Mouse (Mus musculus) kidney, adult 8-10 months (tissue): ENCODE data around the gene Chtop.

Source experiments
- DNase-seq, 2 experiments: peaks; one replicate each; pipeline ENCODE4 v3.0.0; 2022

The Chtop gene

DNA sequence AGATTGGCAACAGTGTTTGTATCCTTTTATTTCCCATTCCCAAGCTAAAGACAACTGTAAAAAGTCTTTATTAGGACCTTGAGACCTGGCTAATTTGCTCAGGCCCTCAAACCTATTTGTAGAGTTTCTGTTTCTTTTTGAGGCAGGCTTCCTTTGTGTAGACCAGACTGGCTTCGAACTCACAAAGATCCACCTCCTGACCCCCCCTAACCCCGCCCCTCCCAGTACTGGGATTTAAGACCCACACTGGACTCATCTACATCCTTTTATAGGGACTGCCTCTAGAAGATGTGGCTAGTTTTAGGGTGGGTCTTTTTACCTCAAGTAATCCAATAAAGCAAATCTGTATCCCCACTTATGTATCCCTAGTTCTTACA, 437 bp upstream of the Chtop start:
- no peak for DNase-seq

DNA sequence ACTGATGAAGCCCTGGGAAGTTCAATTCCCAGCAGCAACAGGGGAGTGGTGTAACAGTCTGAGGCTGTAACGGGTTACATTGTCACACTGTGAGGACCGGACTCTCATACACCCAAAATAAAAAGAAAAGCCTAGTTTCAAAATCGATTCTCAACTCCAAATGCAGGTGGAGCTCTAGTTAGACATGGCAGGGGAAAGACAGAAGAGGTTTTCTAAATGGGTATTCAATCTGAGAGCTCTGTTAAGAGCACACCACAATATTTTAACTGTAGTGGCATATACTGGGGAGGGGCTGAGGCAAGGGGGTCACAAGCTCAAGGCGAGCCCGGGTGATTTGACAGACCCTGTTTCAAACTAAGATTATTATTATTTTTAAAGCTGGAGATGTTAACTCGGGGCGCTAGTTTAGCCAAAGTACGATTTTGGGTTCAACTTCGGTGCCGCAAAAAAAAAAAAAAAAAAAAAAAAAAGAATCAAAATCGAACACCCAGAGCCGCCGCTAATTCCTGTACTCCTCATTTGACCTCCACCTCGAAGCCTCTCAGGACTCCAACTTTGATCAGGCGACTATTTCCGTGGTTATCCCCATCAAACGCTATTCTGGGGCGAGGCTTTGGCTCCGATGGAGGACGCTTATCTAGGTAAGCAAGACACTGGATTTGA, 880 bp downstream of the Chtop start:
- DNase-seq = no peak

DNA sequence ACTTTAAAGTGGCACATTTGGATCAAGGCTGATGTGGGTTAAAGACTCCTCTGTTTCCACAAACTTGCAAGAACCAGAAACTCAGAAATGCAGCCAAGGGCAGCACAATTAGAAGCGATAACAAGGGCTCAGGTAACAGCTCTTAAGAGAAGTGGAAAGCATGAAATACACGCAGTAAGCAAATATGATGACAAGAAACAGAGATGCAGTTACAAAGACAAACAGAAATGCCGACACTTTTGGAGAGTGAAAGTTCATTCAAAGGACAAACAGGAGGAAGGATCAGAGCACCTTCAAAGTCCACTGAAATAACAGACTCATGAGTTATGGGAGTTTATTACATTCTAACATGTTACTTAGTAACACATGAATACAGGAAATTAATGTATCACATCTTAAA, 2.9 kb downstream of the Chtop start:
- no peak for DNase-seq

DNA sequence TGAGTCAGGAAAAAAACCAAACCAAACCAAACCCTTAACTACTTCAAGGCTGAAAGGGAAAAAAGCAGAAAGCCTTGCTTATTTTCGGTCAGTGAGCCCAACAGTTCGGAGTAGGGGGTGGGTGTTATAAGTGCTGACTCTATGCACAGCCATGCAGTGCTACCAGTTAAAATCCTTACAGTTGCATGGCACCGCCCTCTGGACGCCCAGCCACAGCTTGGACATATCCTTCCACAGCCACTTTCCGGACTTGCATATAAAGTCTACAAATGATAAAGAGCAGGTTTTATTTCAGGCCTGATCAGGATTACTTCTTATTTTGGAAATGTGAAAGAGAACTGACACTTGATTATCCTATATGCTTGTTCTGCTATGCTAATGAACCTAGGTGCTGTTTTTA, 4.1 kb downstream of the Chtop start:
- no peak for DNase-seq

DNA sequence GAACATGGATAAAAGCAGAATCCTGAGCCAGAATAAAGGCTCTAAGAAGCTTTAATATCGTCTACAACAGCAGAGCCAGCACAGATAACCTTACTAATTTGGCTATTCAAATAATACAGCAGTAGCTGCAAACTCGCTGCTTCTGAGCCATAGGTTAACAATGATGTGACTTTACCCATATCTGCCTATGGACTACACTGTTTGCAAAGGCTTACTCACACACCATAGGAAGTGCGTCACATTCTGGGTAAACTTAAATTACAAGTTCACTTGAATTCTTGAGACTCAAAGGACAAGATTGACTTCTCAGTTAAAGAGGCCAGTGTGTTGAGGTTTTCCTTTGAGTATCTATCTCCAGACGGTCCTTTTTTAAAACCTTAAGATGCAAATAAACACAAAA, 5.9 kb downstream of the Chtop start:
- no peak for DNase-seq

DNA sequence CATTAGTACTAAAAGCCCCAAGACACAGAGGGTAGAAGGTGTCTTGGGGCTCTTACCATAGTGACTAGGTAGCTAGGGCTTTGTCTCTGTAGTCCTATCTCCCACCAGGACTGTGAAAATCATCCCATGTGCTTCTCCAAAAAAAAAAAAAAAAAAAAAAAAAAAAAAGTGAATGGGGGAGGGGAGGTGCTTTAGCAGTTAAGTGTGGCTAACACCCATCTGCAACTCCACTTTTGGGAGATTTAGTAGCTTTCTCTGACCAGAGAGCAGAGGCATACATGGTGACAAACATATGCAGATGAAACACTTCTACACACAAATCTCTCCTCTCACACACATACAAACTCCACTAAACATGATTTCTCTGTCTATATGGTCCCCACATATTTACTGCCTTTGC, 11.7 kb downstream of the Chtop start:
- no peak for DNase-seq

DNA sequence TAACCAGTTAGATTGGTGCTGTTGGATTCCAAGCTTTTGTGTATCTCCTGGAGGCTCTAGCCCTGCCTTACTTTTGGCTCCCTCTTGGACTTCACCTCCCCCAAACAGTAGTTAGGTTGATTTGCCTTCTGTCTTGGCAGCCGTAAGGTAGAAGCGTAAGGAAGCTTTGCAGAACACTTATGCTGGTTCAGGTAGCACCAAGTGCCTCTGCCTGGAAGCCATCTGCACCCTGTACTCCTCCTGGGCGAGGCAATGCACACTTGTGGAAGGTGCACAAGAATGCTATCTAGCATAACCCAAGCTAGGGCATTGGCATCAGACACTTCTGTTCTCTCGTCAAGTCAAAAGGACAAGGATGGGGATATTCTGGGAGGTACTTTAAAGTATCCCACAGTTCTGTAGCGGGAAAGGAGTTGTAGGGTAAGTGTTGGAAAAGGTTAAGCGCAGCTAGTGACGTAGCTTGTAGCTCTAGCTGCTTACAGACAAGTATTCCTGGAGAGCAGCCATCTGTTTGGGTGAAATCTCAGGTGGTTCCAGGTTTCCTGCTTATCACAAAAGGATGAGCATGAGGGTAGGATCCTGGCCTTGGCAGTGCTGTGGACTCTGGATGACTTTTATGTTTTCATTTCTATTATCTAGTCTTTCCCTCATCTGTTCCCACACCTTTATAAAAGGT, 13.3 kb downstream of the Chtop start:
- no peak for DNase-seq

DNA sequence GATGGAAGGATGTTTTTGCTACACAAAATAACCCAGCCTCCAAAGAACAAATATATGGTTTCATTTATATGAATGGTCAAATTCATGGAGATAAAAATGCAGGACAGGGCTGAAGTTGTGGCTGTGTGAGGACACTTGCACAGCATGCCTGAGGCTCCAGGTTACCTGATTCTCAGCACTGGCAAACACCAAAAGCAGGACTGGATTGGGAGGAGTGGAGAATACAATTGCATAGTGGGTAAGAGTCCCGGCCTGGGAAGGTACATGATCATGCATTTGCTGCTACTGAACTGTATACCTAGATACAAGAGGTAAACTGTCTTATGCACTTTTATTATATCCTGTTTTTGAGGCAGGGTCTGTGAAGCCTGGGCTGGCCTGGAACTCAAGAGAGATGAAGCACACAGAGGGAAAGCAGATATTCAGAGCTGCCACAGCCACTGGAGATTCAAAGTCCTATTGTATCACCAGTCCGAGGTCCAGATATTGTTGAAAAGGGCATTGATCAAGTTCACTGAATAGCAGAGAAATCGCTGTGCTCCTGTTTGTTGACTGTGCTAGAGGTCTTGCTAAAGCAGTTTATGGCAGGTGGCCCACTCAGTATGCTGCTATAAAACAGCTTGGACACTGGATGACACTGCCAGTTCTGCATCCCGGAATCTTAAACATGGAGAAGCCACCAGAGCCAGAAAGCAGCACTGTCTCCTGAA, 15.3 kb downstream of the Chtop start:
- DNase-seq = no peak

DNA sequence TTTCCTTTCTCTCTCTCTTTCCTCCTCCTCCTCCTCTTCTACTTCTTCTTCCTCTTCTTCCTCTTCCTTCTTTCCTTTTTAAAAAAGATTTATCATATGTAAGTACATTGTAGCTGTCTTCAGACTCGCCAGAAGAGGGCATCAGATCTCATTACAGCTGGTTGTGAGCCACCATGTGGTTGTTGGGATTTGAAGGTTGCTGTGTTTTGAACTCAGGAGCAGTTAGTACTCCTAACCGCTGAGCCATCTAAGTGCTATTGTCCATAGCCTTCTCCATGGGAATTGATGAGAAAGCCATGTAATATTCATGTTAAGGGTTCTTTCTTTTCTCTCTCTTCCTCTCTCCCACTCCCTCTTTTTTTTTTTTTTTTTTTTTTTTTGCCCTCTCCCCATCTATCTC, 17.9 kb downstream of the Chtop start:
- DNase-seq = peak in 1 of 2 experiments; percentile 45

DNA sequence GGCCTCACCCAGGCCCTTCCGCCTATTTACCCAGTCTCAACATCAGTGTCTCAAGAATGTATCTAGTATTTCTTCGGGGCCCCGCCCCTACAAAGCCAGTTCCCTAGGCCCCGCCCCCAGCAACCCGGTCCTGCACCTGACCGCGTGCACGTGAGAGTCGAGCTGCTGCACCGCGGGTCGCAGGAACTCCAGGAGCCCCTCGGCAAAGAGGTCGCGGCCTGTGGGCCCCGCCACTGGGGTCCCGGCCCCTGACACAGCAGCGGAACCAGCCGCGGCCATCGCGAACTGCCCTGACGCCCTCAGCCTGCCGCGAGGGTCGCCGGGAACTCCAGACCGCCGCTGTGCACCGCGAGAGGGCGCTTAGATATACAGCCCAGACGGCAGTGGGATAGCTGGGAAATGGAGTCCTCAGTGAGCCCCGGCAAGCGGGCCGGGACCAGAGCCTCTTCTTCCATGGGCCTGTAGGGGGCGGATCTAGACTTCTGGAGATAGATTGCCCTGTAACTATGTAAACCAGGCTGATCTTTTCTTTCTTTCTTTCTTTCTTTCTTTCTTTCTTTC, 18.5 kb downstream of the Chtop start, which contains the start of gene Snapin:
Gene Snapin, minus strand, starts transcription at position 338 of the 561 bp plus-strand sequence.
- DNase-seq = peak; percentile 95 to 97

DNA sequence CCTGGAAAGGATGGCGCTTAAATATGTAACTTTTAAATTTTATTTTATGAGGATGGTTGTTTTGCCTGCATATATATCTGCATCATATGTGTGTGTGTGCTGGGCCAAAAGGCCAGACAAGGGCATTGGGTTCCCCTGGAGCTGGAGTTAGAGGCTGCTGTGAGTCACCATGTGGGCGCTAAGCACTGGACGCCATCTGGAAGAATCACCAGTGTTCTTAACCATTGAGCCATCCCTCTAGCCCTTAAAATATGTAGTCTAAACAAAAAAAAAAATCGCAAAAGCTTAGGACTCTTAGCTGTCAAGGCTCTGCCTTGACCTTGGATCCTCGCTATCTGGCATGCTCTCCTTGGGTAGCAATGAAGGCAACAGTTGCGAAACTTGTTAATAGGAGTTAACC, 20.7 kb downstream of the Chtop start:
- DNase-seq = no peak

DNA sequence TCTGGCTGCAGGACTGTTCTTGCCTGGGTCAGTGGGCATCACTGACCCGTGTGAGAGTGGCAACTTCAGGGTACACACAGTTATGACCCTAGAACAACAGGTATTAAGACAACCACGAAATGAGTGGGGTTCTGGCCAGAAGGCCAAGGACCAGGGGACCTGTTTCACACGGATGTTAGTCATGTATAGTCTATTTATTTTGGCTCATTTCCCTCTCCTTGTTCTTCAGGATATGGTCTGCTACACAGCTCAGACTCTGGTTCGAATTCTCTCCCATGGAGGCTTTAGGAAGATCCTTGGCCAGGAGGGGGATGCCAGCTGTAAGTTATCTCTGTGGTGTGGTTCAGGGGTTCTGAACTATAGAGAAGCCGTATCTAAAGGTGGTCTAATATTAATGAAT, 22.3 kb downstream of the Chtop start:
- no peak for DNase-seq

DNA sequence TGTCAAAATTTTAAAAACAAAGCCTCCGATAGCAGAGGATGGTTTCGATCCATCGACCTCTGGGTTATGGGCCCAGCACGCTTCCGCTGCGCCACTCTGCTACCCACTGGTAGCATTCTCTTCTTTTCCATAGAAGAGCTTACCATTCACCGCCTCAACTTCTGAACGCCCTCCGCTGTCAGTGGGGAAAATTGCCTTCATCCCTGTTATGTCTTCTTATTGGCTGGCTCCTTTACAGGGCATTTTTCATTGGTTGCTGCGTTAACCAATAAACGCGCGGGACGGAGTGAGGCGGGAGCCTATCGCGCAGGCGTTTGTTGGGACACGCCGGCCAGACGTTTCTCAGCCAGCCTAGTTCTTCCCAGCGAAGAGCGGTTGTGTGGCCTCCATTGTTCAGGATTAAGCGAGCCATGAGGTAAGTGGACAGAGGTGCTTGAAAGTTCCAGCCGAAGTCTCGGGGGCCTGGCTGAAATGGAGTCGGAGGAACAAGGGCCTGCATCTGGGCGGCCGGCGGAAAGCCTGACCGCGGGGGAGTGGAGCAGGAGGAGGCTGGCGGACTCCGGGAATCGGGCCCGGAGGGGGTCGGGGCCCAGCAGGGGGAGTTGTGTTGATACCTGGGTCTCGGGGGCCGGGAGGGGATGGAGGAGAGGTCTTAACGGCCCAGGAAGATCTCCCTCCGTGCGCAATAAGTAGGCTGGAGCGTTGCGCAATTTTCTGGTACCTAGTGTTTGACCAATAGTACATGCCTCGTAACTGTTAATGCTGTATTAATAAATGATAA, 33.3 kb downstream of the Chtop start, which contains the start of gene Ilf2:
Gene Ilf2, plus strand, starts transcription at position 296 of the 781 bp plus-strand sequence.
- DNase-seq = peak; percentile 97 to 98

DNA sequence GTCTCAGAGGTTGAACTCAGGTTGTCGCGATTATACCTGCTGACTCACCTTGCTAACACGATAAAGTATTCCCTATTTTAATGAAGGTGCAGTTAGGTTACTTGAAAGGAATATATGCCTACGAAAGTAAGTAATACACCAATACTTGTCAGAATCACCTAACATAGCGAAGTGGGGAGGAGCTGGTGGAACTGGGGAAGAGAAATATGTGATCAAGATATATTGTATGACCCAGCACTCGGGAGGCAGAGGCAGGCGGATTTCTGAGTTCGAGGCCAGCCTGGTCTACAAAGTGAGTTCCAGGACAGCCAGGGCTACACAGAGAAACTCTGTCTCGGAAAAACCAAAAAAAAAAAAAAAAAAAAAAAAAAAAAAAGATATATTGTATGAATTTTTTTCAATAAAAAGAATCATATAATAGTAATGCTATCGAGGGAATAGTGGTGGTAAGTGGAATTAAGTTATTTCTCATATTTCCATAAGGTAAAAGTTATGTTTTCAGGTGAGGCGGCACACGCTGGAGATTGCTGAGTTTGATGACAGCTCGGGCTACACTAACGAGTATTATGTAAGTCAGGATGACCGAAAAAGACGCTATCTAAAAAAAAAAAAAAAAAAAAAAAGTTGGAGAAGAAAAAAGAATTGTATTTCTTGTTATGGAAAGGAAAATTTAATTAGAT, 34.0 kb downstream of the Chtop start:
- no peak for DNase-seq

DNA sequence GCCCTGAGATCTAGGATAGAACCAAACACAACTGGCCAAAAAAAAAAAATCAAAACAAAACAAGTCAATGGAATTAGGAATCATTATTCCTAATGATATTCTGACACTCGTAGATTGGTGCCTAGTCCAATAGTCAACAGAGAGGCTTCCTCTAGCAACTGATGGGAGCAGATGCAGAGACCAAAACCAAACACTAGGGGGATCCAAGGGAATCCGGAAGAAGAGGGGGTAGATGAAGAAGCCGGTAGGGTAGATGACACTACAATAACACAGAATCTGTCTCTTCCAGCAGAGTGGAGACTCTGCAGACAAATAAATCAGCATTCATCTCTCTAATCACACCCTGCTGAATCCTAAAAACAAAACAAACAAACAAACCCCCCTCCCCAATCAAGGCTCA, 37.1 kb downstream of the Chtop start:
- peak; percentile 55 to 69 for DNase-seq

DNA sequence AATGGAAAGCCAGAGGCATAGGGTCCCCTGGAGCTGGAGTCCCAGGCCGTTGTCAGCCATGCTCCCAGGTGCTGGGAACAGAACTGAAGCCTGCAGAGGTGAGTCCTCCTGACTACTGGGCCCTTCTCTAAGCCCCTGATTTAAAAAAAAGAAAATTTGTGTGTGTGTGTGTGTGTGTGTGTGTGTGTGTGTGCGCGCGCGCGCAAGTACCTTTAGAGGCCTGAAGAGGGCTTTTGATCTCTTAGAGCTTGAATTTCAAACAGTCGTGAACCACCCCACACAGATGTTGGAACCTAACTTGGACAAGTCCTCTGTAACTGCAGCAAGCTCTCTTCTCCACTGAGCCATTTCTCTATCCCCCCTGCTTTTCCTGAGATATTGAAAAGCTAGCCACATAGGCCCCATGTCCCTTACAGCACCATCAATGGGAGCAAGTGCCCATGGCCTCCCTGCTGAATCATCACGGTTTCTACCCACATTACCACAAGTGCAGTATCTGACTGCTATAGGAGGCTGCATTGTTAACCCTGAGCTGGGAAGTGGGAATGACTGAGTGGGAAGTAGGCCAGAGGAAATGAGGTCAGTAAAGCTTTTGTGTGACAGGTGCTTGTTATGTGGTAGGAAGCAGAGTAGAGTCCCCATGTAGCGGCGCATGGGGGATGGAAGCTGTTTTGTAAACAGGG, 41.5 kb downstream of the Chtop start:
- no peak for DNase-seq

DNA sequence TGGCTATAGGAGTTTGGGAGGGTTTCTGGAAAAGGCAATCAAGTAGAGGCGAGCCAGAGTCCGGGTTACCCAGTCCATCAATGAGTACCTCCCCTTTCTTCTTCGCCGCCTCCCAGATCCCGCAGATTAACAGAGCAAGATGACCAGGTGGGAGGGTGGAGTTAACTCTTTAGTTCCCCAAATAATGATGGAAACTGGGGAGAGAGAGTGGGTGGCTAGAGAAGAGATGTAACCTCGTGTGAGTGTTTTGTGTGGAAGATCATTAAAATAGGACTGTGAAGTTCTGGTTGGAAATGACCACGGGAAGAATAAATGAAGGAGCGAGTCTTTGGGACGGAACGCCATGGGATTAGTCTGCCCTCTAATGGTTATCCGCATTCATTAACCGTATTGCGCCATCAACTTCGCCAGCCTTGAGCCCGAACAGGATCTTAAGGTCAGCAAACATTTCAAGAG, 43.0 kb downstream of the Chtop start:
- peak; percentile 72 to 76 for DNase-seq

DNA sequence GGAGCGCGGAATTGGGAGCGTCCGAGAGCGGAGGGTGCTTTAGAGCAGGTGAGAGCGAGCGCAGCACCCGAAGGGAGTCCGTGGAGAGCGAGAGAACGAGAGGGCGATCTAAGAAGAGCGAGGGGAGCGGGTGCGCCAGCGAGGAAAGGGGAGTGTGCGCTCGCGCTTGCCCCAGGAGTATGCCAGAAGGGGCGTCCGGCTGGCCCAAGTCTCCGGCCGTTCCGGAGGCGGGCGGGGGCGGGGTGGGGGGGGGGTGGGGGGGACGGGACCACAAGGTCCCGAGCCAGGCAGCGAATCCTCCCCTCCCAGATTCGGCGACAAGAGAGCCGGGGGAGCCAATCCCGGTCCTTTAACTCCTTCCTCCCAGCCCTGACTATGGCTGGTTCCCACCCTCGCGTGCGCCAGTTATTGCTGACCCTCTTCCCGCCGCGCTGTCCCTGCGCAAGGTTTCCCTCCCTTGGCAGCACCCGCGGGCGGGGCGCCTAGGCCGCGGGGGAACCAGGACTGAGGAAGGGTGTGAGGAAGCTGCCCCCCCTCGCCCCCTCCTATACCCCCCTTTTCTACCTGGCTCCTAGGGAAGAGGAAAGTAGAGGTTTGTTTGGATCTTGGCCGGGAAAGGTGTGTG, 43.5 kb downstream of the Chtop start, which contains the start of gene Npr1:
Gene Npr1, minus strand, starts transcription at position 181 of the 625 bp plus-strand sequence.
- peak; percentile 39 to 51 for DNase-seq

DNA sequence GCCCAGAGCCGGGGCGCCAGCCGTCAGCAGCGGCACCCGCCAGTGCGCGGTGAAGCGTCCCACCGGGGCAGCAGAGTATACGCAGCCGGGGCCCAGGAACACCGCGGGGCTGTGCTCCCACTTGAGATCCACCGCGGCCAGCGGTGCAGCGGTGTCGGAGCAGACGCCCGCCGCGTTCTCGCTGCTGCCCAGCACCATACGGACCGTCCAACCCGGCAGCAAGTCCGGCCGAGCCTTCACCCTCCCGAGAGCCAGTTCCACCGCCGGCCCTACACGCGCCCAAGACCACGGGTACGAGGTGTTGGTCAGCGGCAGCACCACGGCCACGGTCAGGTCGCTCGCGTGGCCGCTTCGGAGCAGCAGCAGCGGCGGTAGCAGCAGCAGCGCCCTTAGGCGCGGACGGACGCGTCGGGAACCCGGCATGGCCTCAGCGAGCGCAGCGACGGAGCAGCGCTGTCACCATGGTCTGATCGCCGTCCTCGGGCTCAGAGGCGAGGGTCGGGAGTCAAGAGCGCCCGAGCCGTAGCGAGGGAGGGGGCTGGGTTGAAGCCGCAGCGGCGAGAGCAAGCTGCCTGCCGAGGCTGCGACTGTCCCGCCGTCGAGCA, 44.1 kb downstream of the Chtop start:
- DNase-seq = peak in 1 of 2 experiments; percentile 17

DNA sequence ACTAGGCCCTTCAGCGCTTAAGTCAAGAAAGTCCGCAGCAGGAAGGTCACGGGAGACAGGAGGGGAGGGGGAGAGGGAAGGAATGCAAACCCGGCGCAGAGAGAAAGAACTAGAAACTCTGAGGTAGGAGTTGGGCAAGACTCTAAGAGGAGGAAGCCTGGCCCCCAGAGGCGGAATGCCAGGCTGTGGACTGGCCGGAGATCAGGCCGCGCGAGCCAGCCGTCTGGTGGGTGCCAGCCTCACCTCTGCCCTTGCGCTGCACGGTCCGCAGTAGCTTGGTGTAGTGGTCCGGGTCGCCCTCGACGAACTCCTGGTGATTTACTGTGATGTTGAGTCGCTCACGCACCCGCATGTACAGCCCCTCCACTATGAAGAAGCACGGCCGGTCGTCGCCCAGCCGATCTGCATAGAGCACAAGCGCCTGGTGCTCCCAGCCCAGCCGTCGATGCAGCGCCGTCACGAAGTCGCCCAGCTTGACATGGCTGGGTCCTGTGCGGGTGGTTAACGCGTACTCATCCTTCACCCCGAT, 44.7 kb downstream of the Chtop start:
- no peak for DNase-seq
